Mouse (Mus musculus) midbrain, embryonic 16.5 days (tissue): ENCODE results near the gene Mfap2. TPM values are rescaled to one million over a fixed set of nuclear protein-coding genes. Genes with fewer than 3 reads are reported as not detected.

Source experiments
- polyA plus RNA-seq: library from polyadenylated mRNA; unstranded; fragments of >200 nt; fragmentation: Nextera tagmentation; extraction: Ambion mirVana; gene quantifications from 2 replicates; pipeline ENCODE4 v1.2.1, GENCODE M21; 2015

Gene Mfap2
- polyA plus RNA-seq, 1 experiment from 2014 or later = 121 TPM

Other genes starting within 250 kb of the Mfap2 start
- gene Padi4, start 236.2 kb upstream of the Mfap2 start, polyA plus RNA-seq = 0.20 and 0.25 TPM in 2 replicates
- not detected in 2 replicates for gene Padi3, start 199.8 kb upstream of the Mfap2 start, polyA plus RNA-seq
- gene Padi1, start 164.6 kb upstream of the Mfap2 start, polyA plus RNA-seq = 0.07 and 0.09 TPM in 2 replicates
- 2.4 and 2.8 TPM in 2 replicates for gene Padi2, start 104.1 kb upstream of the Mfap2 start, polyA plus RNA-seq
- 446 and 455 TPM in 2 replicates for gene Sdhb, start 49.2 kb upstream of the Mfap2 start, polyA plus RNA-seq
- gene Atp13a2, start 23.5 kb upstream of the Mfap2 start, polyA plus RNA-seq = 174 and 190 TPM in 2 replicates
- 5.3 and 6.3 TPM in 2 replicates for gene Crocc, start 50.1 kb downstream of the Mfap2 start, polyA plus RNA-seq
- 52.5 and 55.9 TPM in 2 replicates for gene Necap2, start 67.9 kb downstream of the Mfap2 start, polyA plus RNA-seq
- gene Spata21, start 77.9 kb downstream of the Mfap2 start, polyA plus RNA-seq = 0.39 TPM in 1 of 2 replicates, not detected in the other
- gene Szrd1, start 129.4 kb downstream of the Mfap2 start, polyA plus RNA-seq = 24.5 and 25.1 TPM in 2 replicates
- gene Fbxo42, start 137.5 kb downstream of the Mfap2 start, polyA plus RNA-seq = 25.5 TPM in 2 replicates
- gene Rsg1, start 203.5 kb downstream of the Mfap2 start, polyA plus RNA-seq = 7.9 and 10.5 TPM in 2 replicates
- 1.1 and 1.3 TPM in 2 replicates for gene Arhgef19, start 229.1 kb downstream of the Mfap2 start, polyA plus RNA-seq